Mouse (Mus musculus) lung, postnatal 0 days (tissue): ENCODE results near the gene Sphk2. TPM values are rescaled to one million over a fixed set of nuclear protein-coding genes. Genes with fewer than 3 reads are reported as not detected.

Experiments used
- ATAC-seq: fragments of 200-750 bp; cut with Nextera tagmentation; 2 replicates; pipeline ENCODE4 v1.8.0; 2017; ENCODE audit warnings: moderate library complexity
- DNase-seq: peaks from one replicate; pipeline ENCODE4 v3.0.0-alpha.2; 2016; ENCODE audit warnings: low spot score
- H3K27ac ChIP-seq: fragments of 300-500 bp; sonication (generic); 2 replicates; pipeline ENCODE4 v1.5.1; 2014; ENCODE audit warnings: antibody characterized with exemption, mild to moderate bottlenecking, low read length, mixed read lengths
- H3K27me3 ChIP-seq: fragments of 300-500 bp; sonication (generic); replicated peaks from 2 replicates; pipeline ENCODE4 v1.6.1; 2014; ENCODE audit warnings: low read length, mixed read lengths; ENCODE audit not compliant: insufficient read depth
- H3K36me3 ChIP-seq: fragments of 300-500 bp; sonication (generic); 2 replicates; pipeline ENCODE4 v1.6.1; 2014; ENCODE audit warnings: low read length, mixed read lengths; ENCODE audit not compliant: insufficient read depth
- H3K4me1 ChIP-seq: fragments of 300-500 bp; sonication (generic); 2 replicates; pipeline ENCODE4 v1.6.1; 2014; ENCODE audit warnings: antibody characterized with exemption, low read depth, low read length, mixed read lengths; ENCODE audit not compliant: insufficient read depth
- H3K4me2 ChIP-seq: fragments of 300-500 bp; sonication (generic); replicated peaks from 2 replicates; pipeline ENCODE4 v1.6.1; 2014; ENCODE audit warnings: low read depth, mild to moderate bottlenecking, low read length, moderate library complexity, mixed read lengths
- H3K4me3 ChIP-seq: fragments of 300-500 bp; sonication (generic); 2 replicates; pipeline ENCODE4 v1.5.1; 2014; ENCODE audit warnings: low read depth, low read length
- H3K9ac ChIP-seq: fragments of 300-500 bp; sonication (generic); replicated peaks from 2 replicates; pipeline ENCODE4 v1.6.1; 2014; ENCODE audit warnings: low read depth, mild to moderate bottlenecking
- H3K9me3 ChIP-seq: fragments of 300-500 bp; sonication (generic); 2 replicates; pipeline ENCODE4 v1.6.1; 2016; ENCODE audit warnings: low read length, mixed read lengths
- CTCF ChIP-seq: IDR thresholded peaks from 2 replicates; pipeline ENCODE4 v1.5.1; 2016; ENCODE audit warnings: antibody characterized with exemption, mild to moderate bottlenecking
- EP300 ChIP-seq: IDR thresholded peaks from 2 replicates; pipeline ENCODE4 v1.6.1; 2016; ENCODE audit warnings: antibody characterized with exemption, mild to moderate bottlenecking, control low read depth
- WGBS: fragments of 180-500 bp; shearing (Covaris S2); extraction: QIAGEN DNeasy Blood & Tissue Kit; methylation state at CpG from one replicate; pipeline ENCODE4 v1.1.7; 2014; 5-methylcytosine and 5-hydroxymethylcytosine counted together
- polyA plus RNA-seq: library from polyadenylated mRNA; unstranded; fragments of >200 nt; fragmentation: Nextera tagmentation; extraction: Ambion mirVana; gene quantifications from 2 replicates; pipeline ENCODE4 v1.2.1, GENCODE M21; 2015

Sphk2 gene
- polyA plus RNA-seq, 1 experiment from 2014 or later: 18.2 TPM

GRCm38 (mm10) chr7:45713881-45714520 is 3.8 kb downstream of the Sphk2 start:
- Histone ChIP-seq H3K9ac (0 out of 2 replicates have a peak overlapping the region, but pooled peaks have one; percentile 75), H3K9me3 (no peaks in the 10 kb centered on the region), H3K4me2 (peak overlapping the region; percentile 90), H3K4me3 (no peak overlapping the region), H3K27ac (peak overlapping the region; percentile 83; the same call in 1 of the 2 replicates), H3K4me1 (peaks cover 15% of the 10 kb centered on the region), H3K27me3 (no peaks in the 10 kb centered on the region), H3K36me3 (peaks cover 17% of the 10 kb centered on the region)
- ATAC-seq: no peak
- WGBS: 80% methylated on average over 6 of the region's 6 CpGs
- TF ChIP-seq EP300: no peak
- no peak for TF ChIP-seq CTCF
- no peak for DNase-seq

GRCm38 (mm10) chr7:45713396-45713795 is 4.4 kb downstream of the Sphk2 start:
- Histone ChIP-seq H3K27me3 (no peaks in the 10 kb centered on the region), H3K4me3 (no peak overlapping the region), H3K27ac (0 out of 2 replicates have a peak overlapping the region, but pooled peaks have one; percentile 11), H3K9ac (no peak overlapping the region), H3K4me2 (no peak overlapping the region), H3K9me3 (no peaks in the 10 kb centered on the region), H3K36me3 (peaks cover 17% of the 10 kb centered on the region), H3K4me1 (peaks cover 19% of the 10 kb centered on the region)
- ATAC-seq: no peak
- 90% methylated on average over 16 of the region's 16 CpGs for WGBS
- DNase-seq: no peak
- TF ChIP-seq CTCF (no peak), EP300 (no peak)

- Histone ChIP-seq H3K4me1 (peaks cover 27% of the 10 kb centered on the region), H3K27me3 (no peaks in the 10 kb centered on the region), H3K27ac (no peak overlapping the region), H3K36me3 (peaks cover 17% of the 10 kb centered on the region), H3K4me2 (no peak overlapping the region), H3K4me3 (no peak overlapping the region), H3K9ac (no peak overlapping the region), H3K9me3 (no peaks in the 10 kb centered on the region)
- peak; percentile 6 for ATAC-seq
- TF ChIP-seq CTCF (no peak), EP300 (no peak)
- WGBS: 88% methylated on average over 21 of the region's 21 CpGs
- DNase-seq: peak; percentile 81
Observed at GRCm38 (mm10) chr7:45712022-45712757, 5.6 kb downstream of the Sphk2 start.

- Histone ChIP-seq H3K4me2 (no peak overlapping the region), H3K4me3 (no peak overlapping the region), H3K4me1 (peaks cover 25% of the 10 kb centered on the region), H3K27ac (no peak overlapping the region), H3K27me3 (no peaks in the 10 kb centered on the region), H3K36me3 (peaks cover 17% of the 10 kb centered on the region), H3K9me3 (no peaks in the 10 kb centered on the region), H3K9ac (no peak overlapping the region)
- TF ChIP-seq CTCF (no peak), EP300 (no peak)
- DNase-seq (no peak), ATAC-seq (no peak)
- 87% methylated on average over 24 of the region's 24 CpGs for WGBS
Observed at GRCm38 (mm10) chr7:45711316-45712021, 6.3 kb downstream of the Sphk2 start.

GRCm38 (mm10) chr7:45710477-45711191 is 7.2 kb downstream of the Sphk2 start:
- Histone ChIP-seq H3K9ac (no peak overlapping the region), H3K9me3 (no peaks in the 10 kb centered on the region), H3K4me1 (peaks cover 25% of the 10 kb centered on the region), H3K27me3 (no peaks in the 10 kb centered on the region), H3K36me3 (peaks cover 17% of the 10 kb centered on the region), H3K4me2 (no peak overlapping the region), H3K27ac (no peak overlapping the region), H3K4me3 (no peak overlapping the region)
- no peak for DNase-seq
- WGBS: 92% methylated on average over 20 of the region's 20 CpGs
- TF ChIP-seq EP300 (no peak), CTCF (no peak)
- ATAC-seq: no peak
